Mouse (Mus musculus) midbrain, embryonic 15.5 days (tissue): ENCODE results near the gene 4930402H24Rik. TPM values are rescaled to one million over a fixed set of nuclear protein-coding genes. Genes with fewer than 3 reads are reported as not detected.

ENCODE experiments used
- ATAC-seq: fragments of 200-750 bp; cut with Nextera tagmentation; replicated peaks from 2 replicates; pipeline ENCODE4 v1.8.0; 2017; ENCODE audit warnings: moderate TSS enrichment
- H3K27ac ChIP-seq: fragments of 300-500 bp; sonication (generic); 2 replicates; pipeline ENCODE4 v1.5.1; 2015; ENCODE audit warnings: mild to moderate bottlenecking, inconsistent platforms
- H3K27me3 ChIP-seq: fragments of 300-500 bp; sonication (generic); replicated peaks from 2 replicates; pipeline ENCODE4 v1.6.1; 2015; ENCODE audit warnings: inconsistent platforms
- H3K36me3 ChIP-seq: fragments of 300-500 bp; sonication (generic); replicated peaks from 2 replicates; pipeline ENCODE4 v1.6.1; 2015; ENCODE audit warnings: inconsistent platforms
- H3K4me1 ChIP-seq: fragments of 300-500 bp; sonication (generic); 2 replicates; pipeline ENCODE4 v1.6.1; 2015; ENCODE audit warnings: inconsistent platforms
- H3K4me2 ChIP-seq: fragments of 300-500 bp; sonication (generic); 2 replicates; pipeline ENCODE4 v1.6.1; 2015; ENCODE audit warnings: inconsistent platforms, mild to moderate bottlenecking, moderate library complexity
- H3K4me3 ChIP-seq: fragments of 300-500 bp; sonication (generic); 2 replicates; pipeline ENCODE4 v1.5.1; 2015; ENCODE audit warnings: mild to moderate bottlenecking, inconsistent platforms
- H3K9ac ChIP-seq: fragments of 300-500 bp; sonication (generic); 2 replicates; pipeline ENCODE4 v1.6.1; 2015; ENCODE audit warnings: mild to moderate bottlenecking, inconsistent platforms
- H3K9me3 ChIP-seq: fragments of 300-500 bp; sonication (generic); 2 replicates; pipeline ENCODE4 v1.6.1; 2016; ENCODE audit warnings: inconsistent platforms
- WGBS: fragments of 180-500 bp; shearing (Covaris S2); methylation state at CpG from one replicate; pipeline ENCODE4 v1.1.7; 2015; ENCODE audit warnings: mixed read lengths; 5-methylcytosine and 5-hydroxymethylcytosine counted together
- polyA plus RNA-seq: library from polyadenylated mRNA; unstranded; fragments of >200 nt; fragmentation: Nextera tagmentation; extraction: Ambion mirVana; gene quantifications from 2 replicates; pipeline ENCODE4 v1.2.1, GENCODE M21; 2015

4930402H24Rik gene
- polyA plus RNA-seq, 1 experiment from 2014 or later = 108 TPM

- Histone ChIP-seq H3K4me3 (no peak overlapping the region), H3K27ac (no peak overlapping the region), H3K36me3 (peaks cover 84% of the 10 kb centered on the region), H3K4me2 (no peak overlapping the region), H3K9ac (no peak overlapping the region), H3K4me1 (no peaks in the 10 kb centered on the region), H3K9me3 (no peaks in the 10 kb centered on the region), H3K27me3 (no peaks in the 10 kb centered on the region)
- no peak for ATAC-seq
- 91% methylated on average over 10 of the region's 10 CpGs for WGBS
Observed at GRCm38 (mm10) chr2:130677211-130677610, 229.0 kb downstream of the 4930402H24Rik start.

- WGBS = 2% methylated on average over 31 of the region's 31 CpGs
Observed at GRCm38 (mm10) chr2:130667559-130667958, 238.6 kb downstream of the 4930402H24Rik start, which contains the start of gene Itpa. Itpa (plus strand) TSS chr2:130667610.

GRCm38 (mm10) chr2:130664102-130664701, 242.0 kb downstream of the 4930402H24Rik start, which contains the start of gene Ddrgk1:
Ddrgk1 (minus strand) TSS chr2:130664659.
- H3K9me3 ChIP-seq = no peaks in the 10 kb centered on the region
- WGBS = under 1% methylated on average over 40 of the region's 40 CpGs
- peak within 1 kb of the TSS; percentile 80 for H3K9ac ChIP-seq
- peaks cover 30% of the 10 kb centered on the region for H3K4me1 ChIP-seq
- H3K27ac ChIP-seq = peak within 1 kb of the TSS; percentile 98
- H3K36me3 ChIP-seq = no peaks in the 10 kb centered on the region
- peak within 1 kb of the TSS; percentile 59 for H3K4me2 ChIP-seq
- H3K27me3 ChIP-seq = no peaks in the 10 kb centered on the region
- peak within 1 kb of the TSS; percentile 55 for H3K4me3 ChIP-seq
- peak; percentile 97 for ATAC-seq

More at GRCm38 (mm10) chr2:130667559-130667958, 238.6 kb downstream of the 4930402H24Rik start, which contains the start of gene Itpa:
- peak; percentile 71 for ATAC-seq
- H3K4me3 ChIP-seq = peak within 1 kb of the TSS; percentile 62
- peak within 1 kb of the TSS; percentile 87 for H3K27ac ChIP-seq
- peaks cover 12% of the 10 kb centered on the region; the same call in 1 of the 2 replicates for H3K36me3 ChIP-seq
- H3K9me3 ChIP-seq = no peaks in the 10 kb centered on the region
- H3K27me3 ChIP-seq = no peaks in the 10 kb centered on the region
- H3K9ac ChIP-seq = peak within 1 kb of the TSS; percentile 65
- H3K4me1 ChIP-seq = peaks cover 34% of the 10 kb centered on the region
- peak within 1 kb of the TSS; percentile 69 for H3K4me2 ChIP-seq

GRCm38 (mm10) chr2:130663342-130663741, 242.9 kb downstream of the 4930402H24Rik start:
- peak overlapping the region; percentile 80; the same call in 1 of the 2 replicates for H3K9ac ChIP-seq
- H3K4me2 ChIP-seq = peak overlapping the region; percentile 59
- peak overlapping the region; percentile 98 for H3K27ac ChIP-seq
- peaks cover 3% of the 10 kb centered on the region; the same call in 1 of the 2 replicates for H3K36me3 ChIP-seq
- H3K9me3 ChIP-seq = no peaks in the 10 kb centered on the region
- WGBS = 88% methylated on average over 11 of the region's 11 CpGs
- no peaks in the 10 kb centered on the region for H3K27me3 ChIP-seq
- ATAC-seq = no peak
- H3K4me1 ChIP-seq = peaks cover 21% of the 10 kb centered on the region
- peak overlapping the region; percentile 55 for H3K4me3 ChIP-seq

- peaks cover 12% of the 10 kb centered on the region for H3K4me1 ChIP-seq
- H3K27me3 ChIP-seq = no peaks in the 10 kb centered on the region
- H3K9ac ChIP-seq = no peak overlapping the region
- H3K9me3 ChIP-seq = no peaks in the 10 kb centered on the region
- no peak for ATAC-seq
- no peak overlapping the region for H3K27ac ChIP-seq
- H3K4me2 ChIP-seq = no peak overlapping the region
- H3K4me3 ChIP-seq = no peak overlapping the region
- H3K36me3 ChIP-seq = peaks cover 31% of the 10 kb centered on the region
- WGBS = 97% methylated on average over 10 of the region's 10 CpGs
Observed at GRCm38 (mm10) chr2:130658530-130658929, 247.7 kb downstream of the 4930402H24Rik start.

GRCm38 (mm10) chr2:130657541-130657940, 248.7 kb downstream of the 4930402H24Rik start:
- H3K27ac ChIP-seq = no peak overlapping the region
- H3K9me3 ChIP-seq = no peaks in the 10 kb centered on the region
- WGBS = 86% methylated on average over 6 of the region's 6 CpGs
- no peak overlapping the region for H3K4me2 ChIP-seq
- no peak overlapping the region for H3K9ac ChIP-seq
- H3K27me3 ChIP-seq = no peaks in the 10 kb centered on the region
- no peak for ATAC-seq
- peaks cover 36% of the 10 kb centered on the region for H3K36me3 ChIP-seq
- H3K4me1 ChIP-seq = peaks cover 2% of the 10 kb centered on the region
- H3K4me3 ChIP-seq = no peak overlapping the region

- H3K27ac ChIP-seq = no peak overlapping the region
- H3K36me3 ChIP-seq = peaks cover 38% of the 10 kb centered on the region
- H3K4me2 ChIP-seq = no peak overlapping the region
- H3K27me3 ChIP-seq = no peaks in the 10 kb centered on the region
- no peaks in the 10 kb centered on the region for H3K4me1 ChIP-seq
- no peaks in the 10 kb centered on the region for H3K9me3 ChIP-seq
- WGBS = 93% methylated on average over 9 of the region's 9 CpGs
- no peak overlapping the region for H3K9ac ChIP-seq
- H3K4me3 ChIP-seq = no peak overlapping the region
- ATAC-seq = no peak
Observed at GRCm38 (mm10) chr2:130656536-130656935, 249.7 kb downstream of the 4930402H24Rik start.

Other genes starting within 250 kb of the 4930402H24Rik start
- gene Ddrgk1, start 241.7 kb downstream of the 4930402H24Rik start, polyA plus RNA-seq = 69.4 and 71.0 TPM in 2 replicates
- gene Itpa, start 238.8 kb downstream of the 4930402H24Rik start, polyA plus RNA-seq = 130 and 133 TPM in 2 replicates
- 0.56 and 0.65 TPM in 2 replicates for gene Slc4a11, start 208.9 kb downstream of the 4930402H24Rik start, polyA plus RNA-seq
- 15.6 TPM in 2 replicates for gene Atrn, start 89 bp upstream of the 4930402H24Rik start, polyA plus RNA-seq
- 39.4 and 43.1 TPM in 2 replicates for gene Gfra4, start 136.7 kb upstream of the 4930402H24Rik start, polyA plus RNA-seq
- 1.3 and 2.1 TPM in 2 replicates for gene Adam33, start 157.4 kb upstream of the 4930402H24Rik start, polyA plus RNA-seq
- 0.27 and 0.59 TPM in 2 replicates for gene Siglec1, start 180.4 kb upstream of the 4930402H24Rik start, polyA plus RNA-seq
- gene Hspa12b, start 220.9 kb upstream of the 4930402H24Rik start, polyA plus RNA-seq = 4.4 and 4.6 TPM in 2 replicates
- not detected in 2 replicates for gene Gm11037, start 227.1 kb upstream of the 4930402H24Rik start, polyA plus RNA-seq